Mouse (Mus musculus) hindbrain, embryonic 14.5 days (tissue): Measurements from ENCODE around the gene Sugct. TPM values are rescaled to one million over a fixed set of nuclear protein-coding genes. Genes with fewer than 3 reads are reported as not detected.

ENCODE experiments used
- ATAC-seq: fragments of 200-750 bp; cut with Nextera tagmentation; 2 replicates; pipeline ENCODE4 v1.8.0; 2017; ENCODE audit warnings: moderate number of reproducible peaks, mild to moderate bottlenecking, moderate TSS enrichment, moderate library complexity; ENCODE audit not compliant: low FRiP score
- DNase-seq: peaks from one replicate; pipeline ENCODE4 v3.0.0-alpha.2; 2015; ENCODE audit warnings: low spot score
- H3K27ac ChIP-seq: fragments of 300-500 bp; sonication (generic); 2 replicates; pipeline ENCODE4 v1.5.1; 2014; ENCODE audit warnings: mild to moderate bottlenecking, moderate library complexity
- H3K27me3 ChIP-seq: fragments of 300-500 bp; sonication (generic); 2 replicates; pipeline ENCODE4 v1.6.1; 2014; ENCODE audit warnings: mild to moderate bottlenecking, low read length, mixed read lengths; ENCODE audit not compliant: control insufficient read depth, insufficient read depth
- H3K36me3 ChIP-seq: fragments of 300-500 bp; sonication (generic); replicated peaks from 2 replicates; pipeline ENCODE4 v1.6.1; 2014; ENCODE audit not compliant: control insufficient read depth, insufficient read depth
- H3K4me1 ChIP-seq: fragments of 300-500 bp; sonication (generic); replicated peaks from 2 replicates; pipeline ENCODE4 v1.6.1; 2014; ENCODE audit warnings: antibody characterized with exemption, low read length, mixed read lengths; ENCODE audit not compliant: control insufficient read depth, insufficient read depth
- H3K4me2 ChIP-seq: fragments of 300-500 bp; sonication (generic); replicated peaks from 2 replicates; pipeline ENCODE4 v1.6.1; 2014; ENCODE audit warnings: mild to moderate bottlenecking, moderate library complexity
- H3K4me3 ChIP-seq: fragments of 300-500 bp; sonication (generic); replicated peaks from 2 replicates; pipeline ENCODE4 v1.5.1; 2014; ENCODE audit warnings: mild to moderate bottlenecking, low read length
- H3K9ac ChIP-seq: fragments of 300-500 bp; sonication (generic); 2 replicates; pipeline ENCODE4 v1.6.1; 2014
- H3K9me3 ChIP-seq: fragments of 300-500 bp; sonication (generic); 2 replicates; pipeline ENCODE4 v1.6.1; 2016; ENCODE audit warnings: low read length; ENCODE audit not compliant: control insufficient read depth
- WGBS: fragments of 180-500 bp; shearing (Covaris S2); extraction: QIAGEN DNeasy Blood & Tissue Kit; methylation state at CpG from one replicate; pipeline ENCODE4 v1.1.7; 2014; 5-methylcytosine and 5-hydroxymethylcytosine counted together
- polyA plus RNA-seq: library from polyadenylated mRNA; unstranded; fragments of >200 nt; fragmentation: Nextera tagmentation; extraction: Ambion mirVana; gene quantifications from 2 replicates; pipeline ENCODE4 v1.2.1, GENCODE M21; 2014

Sugct gene
- polyA plus RNA-seq, 1 experiment from 2014 or later = 3.7 TPM

DNA sequence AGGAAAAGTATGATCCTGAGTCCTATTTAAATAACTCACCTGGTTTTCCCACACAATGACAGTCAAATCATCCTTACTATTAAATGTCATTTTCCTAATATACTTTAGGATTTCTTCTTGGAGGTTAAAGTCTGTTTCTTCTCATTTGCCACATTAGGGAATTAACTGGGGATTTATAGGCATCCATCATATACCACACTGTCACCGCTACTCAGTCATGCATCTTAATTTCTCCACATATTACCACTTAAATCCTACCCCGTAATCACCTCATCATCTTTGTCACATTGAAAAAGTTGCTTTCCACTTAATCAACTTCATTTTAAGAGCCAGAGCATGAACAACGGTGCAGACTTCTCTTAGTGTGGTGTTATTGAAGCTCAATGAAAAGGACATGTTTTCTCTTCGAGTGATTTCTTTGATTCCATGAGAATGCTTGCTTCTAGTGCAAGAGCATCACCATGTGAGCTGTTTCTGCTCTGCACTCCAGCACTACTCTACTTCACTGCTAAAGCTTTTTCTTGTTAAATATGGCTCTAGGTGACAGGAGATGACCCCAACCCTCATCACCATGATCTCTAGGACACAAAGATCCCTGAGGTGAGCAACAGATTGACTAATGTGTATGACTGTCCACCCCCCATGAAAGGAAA is 730.4 kb downstream of the Sugct start:
- Histone ChIP-seq H3K27me3 (no peaks in the 10 kb centered on the region), H3K4me1 (no peaks in the 10 kb centered on the region), H3K4me2 (no peak overlapping the region), H3K36me3 (no peaks in the 10 kb centered on the region), H3K4me3 (no peak overlapping the region), H3K9ac (no peak overlapping the region), H3K27ac (no peak overlapping the region), H3K9me3 (no peaks in the 10 kb centered on the region)
- 74% methylated on average over 4 of the region's 4 CpGs for WGBS
- DNase-seq = no peak
- ATAC-seq = no peak

DNA sequence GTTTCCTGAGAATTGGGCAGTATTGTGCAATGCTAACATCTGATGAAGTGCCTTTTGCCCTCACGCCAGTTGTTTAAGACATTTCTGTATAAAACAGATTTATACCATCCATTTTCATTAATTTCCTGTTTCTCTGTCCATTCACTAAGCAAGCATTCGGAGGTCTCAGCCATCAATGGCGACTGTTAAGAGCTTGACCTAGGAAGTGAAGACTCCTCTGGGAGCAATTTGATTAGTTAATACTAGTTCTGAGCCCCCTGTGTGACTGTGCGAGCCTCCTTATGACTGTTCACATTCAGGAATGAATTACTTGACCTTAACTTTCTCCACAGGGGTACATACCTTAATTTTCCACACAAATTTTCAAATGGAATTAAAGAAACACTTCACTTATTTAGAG is 743.3 kb downstream of the Sugct start:
- 82% methylated on average over 4 of the region's 4 CpGs for WGBS
- Histone ChIP-seq H3K4me3 (no peak overlapping the region), H3K4me1 (no peaks in the 10 kb centered on the region), H3K9me3 (no peaks in the 10 kb centered on the region), H3K9ac (no peak overlapping the region), H3K36me3 (no peaks in the 10 kb centered on the region), H3K4me2 (no peak overlapping the region), H3K27me3 (no peaks in the 10 kb centered on the region), H3K27ac (no peak overlapping the region)
- DNase-seq (no peak), ATAC-seq (no peak)

DNA sequence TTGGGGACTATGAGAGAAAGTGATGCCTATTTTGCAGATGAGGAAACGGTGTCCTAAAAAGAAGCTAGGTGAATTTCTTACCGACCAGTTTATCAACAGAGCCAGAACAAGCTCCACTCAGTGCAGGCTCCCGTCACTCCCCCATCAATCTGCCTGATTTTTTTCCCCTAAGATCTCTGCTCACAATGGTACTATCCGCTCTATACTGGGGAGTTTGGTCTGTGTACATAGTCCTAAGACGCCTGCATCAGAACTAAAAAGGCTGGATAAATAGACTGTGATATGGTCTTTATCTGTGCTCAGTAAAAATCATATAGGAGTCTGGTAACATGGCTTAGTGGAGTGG is 755.9 kb downstream of the Sugct start:
- Histone ChIP-seq H3K36me3 (no peaks in the 10 kb centered on the region), H3K4me1 (no peaks in the 10 kb centered on the region), H3K4me3 (no peak overlapping the region), H3K4me2 (no peak overlapping the region), H3K9ac (no peak overlapping the region), H3K27ac (no peak overlapping the region), H3K9me3 (no peaks in the 10 kb centered on the region), H3K27me3 (no peaks in the 10 kb centered on the region)
- WGBS = 92% methylated on average over 5 of the region's 5 CpGs
- DNase-seq (no peak), ATAC-seq (no peak)

DNA sequence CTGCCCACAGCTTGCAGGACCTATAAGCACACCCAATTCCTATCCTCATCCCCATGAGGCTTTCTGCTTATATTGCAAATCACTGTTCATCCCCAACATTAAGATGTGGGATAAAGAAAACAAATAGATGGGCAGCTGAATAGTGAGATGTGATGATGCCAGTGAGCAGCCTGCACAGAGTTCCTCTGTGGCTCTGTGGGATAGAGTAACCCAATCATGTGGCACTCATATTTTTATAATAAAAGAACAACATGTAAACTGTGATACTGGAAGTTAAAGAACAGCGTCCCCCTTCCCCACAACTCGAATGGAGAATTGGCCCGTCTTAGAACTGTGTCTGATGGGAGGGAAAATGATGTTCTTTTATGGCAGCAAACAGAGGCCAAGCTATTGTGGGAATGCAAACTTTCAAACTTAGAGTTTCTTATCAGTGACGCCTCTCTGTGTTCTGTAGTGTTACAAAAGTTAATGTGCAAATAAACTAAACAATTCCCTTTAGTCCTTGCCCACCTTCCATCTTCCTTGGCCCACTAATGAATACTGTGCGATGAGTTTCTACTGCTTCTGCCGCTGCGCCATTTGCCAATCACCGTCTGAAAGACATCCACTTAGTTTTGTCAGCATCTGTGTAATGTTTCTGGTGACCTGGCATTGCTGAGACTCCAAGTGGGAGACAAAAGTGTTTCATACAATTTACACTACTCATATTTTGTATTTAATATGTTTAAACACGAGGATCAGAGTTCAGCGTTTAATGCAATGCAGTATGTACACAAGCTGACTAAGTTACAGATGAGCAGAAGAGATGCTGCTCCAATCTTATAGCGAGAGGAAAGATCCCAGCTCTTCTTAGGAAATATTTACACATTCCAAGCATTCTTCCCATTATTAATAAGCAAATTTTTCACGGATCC is 756.5 kb downstream of the Sugct start:
- WGBS = 91% methylated on average over 12 of the region's 12 CpGs
- ATAC-seq = no peak
- DNase-seq = no peak
- Histone ChIP-seq H3K4me3 (no peak overlapping the region), H3K36me3 (no peaks in the 10 kb centered on the region), H3K9me3 (no peaks in the 10 kb centered on the region), H3K9ac (no peak overlapping the region), H3K4me2 (no peak overlapping the region), H3K27me3 (no peaks in the 10 kb centered on the region), H3K4me1 (no peaks in the 10 kb centered on the region), H3K27ac (no peak overlapping the region)

DNA sequence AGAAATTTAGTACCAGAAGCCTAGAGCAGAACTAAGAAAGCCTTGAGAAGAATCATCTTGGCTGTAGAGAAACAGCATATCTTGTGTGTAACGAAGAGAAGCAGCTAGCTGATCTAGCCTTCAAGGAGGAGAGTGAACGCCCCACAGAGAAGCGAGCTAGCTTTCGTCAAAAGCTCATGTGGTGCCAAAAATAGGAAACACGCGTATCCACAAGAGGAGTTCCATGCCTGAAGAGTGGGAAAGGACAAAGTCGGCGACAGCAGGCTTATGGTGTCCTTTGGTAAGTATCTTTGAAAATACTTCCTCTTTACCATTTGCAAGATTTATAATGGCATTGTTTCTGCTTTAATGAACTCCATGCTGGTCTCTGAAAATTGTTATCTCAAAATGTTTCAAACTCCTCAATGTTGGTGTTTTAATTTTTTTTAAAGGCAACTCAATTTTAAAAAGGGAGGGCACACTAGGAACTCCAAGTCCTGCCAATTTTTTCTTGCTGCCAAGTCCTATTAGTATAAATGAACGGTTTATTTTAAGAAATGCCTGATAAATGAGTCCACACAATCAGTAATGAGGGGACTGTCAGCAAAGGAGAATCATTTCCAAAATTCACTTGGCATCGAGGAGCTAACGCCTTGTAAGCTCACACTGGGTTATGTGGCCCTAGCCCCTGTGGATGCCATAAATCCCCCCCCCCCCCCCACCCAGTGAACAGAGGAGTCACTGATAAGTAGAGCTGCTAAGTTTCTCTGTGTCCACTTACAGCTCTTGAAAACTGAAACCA is 757.7 kb downstream of the Sugct start:
- Histone ChIP-seq H3K27ac (no peak overlapping the region), H3K36me3 (no peaks in the 10 kb centered on the region), H3K9me3 (no peaks in the 10 kb centered on the region), H3K9ac (no peak overlapping the region), H3K4me3 (no peak overlapping the region), H3K4me1 (no peaks in the 10 kb centered on the region), H3K27me3 (no peaks in the 10 kb centered on the region), H3K4me2 (no peak overlapping the region)
- no peak for ATAC-seq
- DNase-seq = no peak
- WGBS = 84% methylated on average over 11 of the region's 11 CpGs

DNA sequence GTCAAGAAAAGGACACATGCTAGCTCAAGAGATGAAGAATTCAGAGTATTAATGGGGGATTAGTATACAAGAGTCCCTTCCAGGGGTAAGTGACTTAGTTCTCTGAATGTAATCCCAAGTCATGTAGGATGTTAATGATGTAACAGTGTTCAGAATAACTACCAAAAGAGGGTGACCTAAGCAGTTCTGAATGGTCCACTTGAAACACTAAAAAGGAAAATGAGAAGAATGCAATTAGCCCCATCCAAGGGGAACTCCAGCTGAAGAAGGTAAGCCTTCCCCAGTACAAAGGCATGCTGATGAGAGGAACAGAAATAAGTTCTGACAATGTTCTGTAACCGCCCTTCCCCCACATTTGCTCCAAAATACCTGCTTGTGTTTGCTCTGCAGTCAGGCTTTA is 760.3 kb downstream of the Sugct start:
- ATAC-seq = no peak

DNA sequence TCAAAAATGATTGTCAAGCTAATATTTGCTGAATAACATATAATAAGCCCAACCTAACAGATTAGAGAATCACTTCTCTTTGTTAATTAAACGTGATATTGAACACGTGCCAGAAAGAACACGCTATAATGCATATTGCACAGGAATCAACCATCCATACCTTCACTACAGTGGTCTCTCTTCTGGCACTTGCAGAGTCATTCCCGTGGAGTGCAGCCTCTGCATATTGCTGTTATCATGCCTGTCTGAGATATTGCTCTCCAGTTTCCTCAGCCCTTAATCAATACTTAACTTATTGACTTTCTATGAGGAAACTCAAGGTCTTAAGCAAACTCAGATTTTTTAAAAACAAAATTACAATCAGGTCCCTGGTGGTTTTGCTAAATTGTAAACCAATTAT is 761.8 kb downstream of the Sugct start:
- WGBS = 82% methylated on average over 4 of the region's 4 CpGs
- no peaks in the 10 kb centered on the region for H3K36me3 ChIP-seq
- no peak overlapping the region for H3K4me2 ChIP-seq
- ATAC-seq (no peak), DNase-seq (no peak)
- H3K27me3 ChIP-seq = no peaks in the 10 kb centered on the region
- H3K9me3 ChIP-seq = no peaks in the 10 kb centered on the region
- no peak overlapping the region for H3K27ac ChIP-seq
- H3K9ac ChIP-seq = no peak overlapping the region
- no peak overlapping the region for H3K4me3 ChIP-seq
- no peaks in the 10 kb centered on the region for H3K4me1 ChIP-seq

More for the DNA sequence above, 760.3 kb downstream of the Sugct start:
- Histone ChIP-seq H3K4me2 (no peak overlapping the region), H3K36me3 (no peaks in the 10 kb centered on the region), H3K9ac (no peak overlapping the region), H3K4me3 (no peak overlapping the region), H3K27me3 (no peaks in the 10 kb centered on the region), H3K27ac (no peak overlapping the region), H3K9me3 (no peaks in the 10 kb centered on the region), H3K4me1 (no peaks in the 10 kb centered on the region)
- no peak for DNase-seq
- WGBS = 87% methylated on average over 1 of the region's 1 CpGs

DNA sequence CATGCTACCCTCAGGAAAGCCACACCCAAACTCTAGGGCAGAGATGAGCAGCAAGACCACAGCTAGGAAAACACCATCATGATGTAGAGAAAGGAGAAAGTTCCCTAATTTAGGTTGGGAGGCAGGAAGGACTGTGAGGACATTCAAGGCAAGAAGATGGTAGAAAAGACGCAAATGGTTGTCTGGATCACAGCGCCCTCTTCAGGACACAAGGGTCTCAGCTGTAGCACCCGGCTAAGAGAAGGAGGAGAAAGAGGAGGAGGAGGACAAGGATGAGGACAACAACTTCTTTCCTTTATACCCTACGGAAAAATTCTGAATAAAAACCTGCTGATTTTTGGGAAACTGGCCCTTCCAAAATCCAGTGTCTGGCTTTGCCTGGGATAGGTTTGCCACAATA is 774.0 kb downstream of the Sugct start:
- no peak for ATAC-seq
- no peaks in the 10 kb centered on the region for H3K4me1 ChIP-seq
- H3K27ac ChIP-seq = no peak overlapping the region
- H3K4me3 ChIP-seq = no peak overlapping the region
- no peaks in the 10 kb centered on the region for H3K27me3 ChIP-seq
- no peak overlapping the region for H3K9ac ChIP-seq
- H3K36me3 ChIP-seq = no peaks in the 10 kb centered on the region
- H3K4me2 ChIP-seq = no peak overlapping the region
- DNase-seq = no peak
- 40% methylated on average over 4 of the region's 4 CpGs for WGBS
- no peaks in the 10 kb centered on the region for H3K9me3 ChIP-seq

DNA sequence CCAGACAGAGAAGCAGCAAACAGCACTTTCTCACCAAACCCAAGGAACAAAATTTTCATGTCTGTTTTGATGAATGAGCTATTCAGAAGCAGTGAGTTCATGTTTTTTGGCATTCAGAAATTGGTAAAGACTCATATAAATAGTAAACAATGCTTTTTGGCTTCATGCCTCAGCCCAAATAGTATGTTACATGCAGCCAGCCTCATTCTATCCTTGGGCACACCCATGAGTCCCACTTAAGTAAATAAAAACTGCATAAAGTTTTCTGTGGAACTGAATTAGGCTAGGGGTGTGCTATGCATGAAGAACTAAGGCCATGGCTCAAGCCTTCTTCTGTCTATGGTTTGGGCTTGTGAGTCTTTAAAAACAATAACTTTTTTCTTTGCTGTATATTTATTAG is 779.7 kb downstream of the Sugct start:
- no peak overlapping the region for H3K27ac ChIP-seq
- H3K4me2 ChIP-seq = no peak overlapping the region
- no peak overlapping the region for H3K4me3 ChIP-seq
- no peak overlapping the region for H3K9ac ChIP-seq
- no peaks in the 10 kb centered on the region for H3K27me3 ChIP-seq
- no peaks in the 10 kb centered on the region for H3K36me3 ChIP-seq
- no peaks in the 10 kb centered on the region for H3K9me3 ChIP-seq
- no peaks in the 10 kb centered on the region for H3K4me1 ChIP-seq
- ATAC-seq = no peak
- no peak for DNase-seq
